Mouse (Mus musculus) kidney, embryonic 16.5 days (tissue): ENCODE data around the gene Map4k4. TPM values are rescaled to one million over a fixed set of nuclear protein-coding genes. Genes with fewer than 3 reads are reported as not detected.

Source experiments
- ATAC-seq: fragments of 200-750 bp; cut with Nextera tagmentation; 2 replicates; pipeline ENCODE4 v1.8.0; 2017; ENCODE audit warnings: moderate TSS enrichment; ENCODE audit not compliant: low FRiP score, low TSS enrichment
- H3K27ac ChIP-seq: fragments of 300-500 bp; sonication (generic); 2 replicates; pipeline ENCODE4 v1.5.1; 2014; ENCODE audit warnings: low read length
- H3K27me3 ChIP-seq: fragments of 300-500 bp; sonication (generic); 2 replicates; pipeline ENCODE4 v1.6.1; 2014; ENCODE audit warnings: low read length, control low read depth, mixed read lengths; ENCODE audit not compliant: insufficient read depth
- H3K36me3 ChIP-seq: fragments of 300-500 bp; sonication (generic); 2 replicates; pipeline ENCODE4 v1.6.1; 2014; ENCODE audit warnings: low read length, control low read depth, mixed read lengths; ENCODE audit not compliant: insufficient read depth
- H3K4me1 ChIP-seq: fragments of 300-500 bp; sonication (generic); 2 replicates; pipeline ENCODE4 v1.6.1; 2014; ENCODE audit warnings: low read length, control low read depth, mixed read lengths; ENCODE audit not compliant: insufficient read depth
- H3K4me2 ChIP-seq: fragments of 300-500 bp; sonication (generic); replicated peaks from 2 replicates; pipeline ENCODE4 v1.6.1; 2014; ENCODE audit warnings: low read depth, low read length
- H3K4me3 ChIP-seq: fragments of 300-500 bp; sonication (generic); 2 replicates; pipeline ENCODE4 v1.5.1; 2014; ENCODE audit warnings: mild to moderate bottlenecking, low read length
- H3K9ac ChIP-seq: fragments of 300-500 bp; sonication (generic); replicated peaks from 2 replicates; pipeline ENCODE4 v1.6.1; 2014; ENCODE audit warnings: low read length
- H3K9me3 ChIP-seq: fragments of 300-500 bp; sonication (generic); 2 replicates; pipeline ENCODE4 v1.6.1; 2016; ENCODE audit warnings: low read length, control low read depth
- WGBS: fragments of 180-500 bp; shearing (Covaris S2); extraction: QIAGEN DNeasy Blood & Tissue Kit; methylation state at CpG from one replicate; pipeline ENCODE4 v1.1.7; 2014; 5-methylcytosine and 5-hydroxymethylcytosine counted together
- polyA plus RNA-seq: library from polyadenylated mRNA; unstranded; fragments of >200 nt; fragmentation: Nextera tagmentation; extraction: Ambion mirVana; gene quantifications from 2 replicates; pipeline ENCODE4 v1.2.1, GENCODE M21; 2015

Map4k4 gene
- polyA plus RNA-seq, 1 experiment from 2014 or later, result 14.3 TPM

DNA sequence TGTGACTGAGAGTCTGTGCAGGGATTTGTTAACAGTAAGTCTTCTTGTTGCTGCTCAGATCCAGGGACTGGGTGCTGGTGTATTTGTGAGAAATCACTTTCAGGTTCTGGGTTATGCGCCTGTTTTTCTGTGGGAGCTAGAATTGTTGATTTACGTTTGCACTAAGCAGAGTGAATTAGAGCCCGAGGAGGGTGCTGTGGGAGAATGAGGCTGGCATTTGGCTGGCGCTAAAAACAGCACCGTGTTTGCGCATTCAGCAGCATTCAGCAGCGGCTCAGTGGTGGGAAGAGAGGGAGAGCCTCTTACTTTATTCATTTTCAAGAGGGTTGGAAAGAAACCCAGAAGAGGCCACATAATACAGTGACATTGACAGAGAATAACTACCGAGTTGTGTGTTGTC is 42.2 kb downstream of the Map4k4 start:
- Histone ChIP-seq H3K27ac (no peak overlapping the region), H3K4me1 (peaks cover 58% of the 10 kb centered on the region), H3K9me3 (no peaks in the 10 kb centered on the region), H3K27me3 (no peaks in the 10 kb centered on the region), H3K9ac (no peak overlapping the region), H3K4me2 (no peak overlapping the region), H3K4me3 (no peak overlapping the region), H3K36me3 (no peaks in the 10 kb centered on the region)
- WGBS, result 24% methylated on average over 8 of the region's 8 CpGs
- no peak for ATAC-seq

- no peak overlapping the region for H3K27ac ChIP-seq
- 47% methylated on average over 5 of the region's 5 CpGs for WGBS
- no peaks in the 10 kb centered on the region for H3K27me3 ChIP-seq
- no peaks in the 10 kb centered on the region for H3K36me3 ChIP-seq
- H3K9me3 ChIP-seq, result no peaks in the 10 kb centered on the region
- 0 out of 2 replicates have a peak, but pooled peaks have one; percentile 22 for ATAC-seq
- H3K4me3 ChIP-seq, result no peak overlapping the region
- H3K9ac ChIP-seq, result no peak overlapping the region
- no peak overlapping the region for H3K4me2 ChIP-seq
- peaks cover 64% of the 10 kb centered on the region for H3K4me1 ChIP-seq
These were observed 43.7 kb downstream of the Map4k4 start for GRCm38 (mm10) chr1:39944306-39944971.

- no peaks in the 10 kb centered on the region for H3K36me3 ChIP-seq
- no peak overlapping the region for H3K27ac ChIP-seq
- H3K4me3 ChIP-seq, result no peak overlapping the region
- H3K4me1 ChIP-seq, result peaks cover 69% of the 10 kb centered on the region
- no peak overlapping the region for H3K9ac ChIP-seq
- H3K9me3 ChIP-seq, result no peaks in the 10 kb centered on the region
- H3K27me3 ChIP-seq, result no peaks in the 10 kb centered on the region
- ATAC-seq, result no peak
- no peak overlapping the region for H3K4me2 ChIP-seq
- WGBS, result 46% methylated on average over 4 of the region's 4 CpGs
These were observed 44.2 kb downstream of the Map4k4 start for GRCm38 (mm10) chr1:39944972-39945323.

GRCm38 (mm10) chr1:39946391-39946790 is 45.7 kb downstream of the Map4k4 start:
- Histone ChIP-seq H3K4me1 (peaks cover 72% of the 10 kb centered on the region), H3K4me2 (no peak overlapping the region), H3K27me3 (no peaks in the 10 kb centered on the region), H3K4me3 (no peak overlapping the region), H3K9me3 (no peaks in the 10 kb centered on the region), H3K36me3 (no peaks in the 10 kb centered on the region), H3K9ac (no peak overlapping the region), H3K27ac (no peak overlapping the region)
- 72% methylated on average over 4 of the region's 4 CpGs for WGBS
- no peak for ATAC-seq

GRCm38 (mm10) chr1:39947179-39947578 is 46.5 kb downstream of the Map4k4 start:
- Histone ChIP-seq H3K4me3 (no peak overlapping the region), H3K9ac (no peak overlapping the region), H3K27ac (no peak overlapping the region), H3K36me3 (no peaks in the 10 kb centered on the region), H3K4me1 (peaks cover 71% of the 10 kb centered on the region), H3K4me2 (no peak overlapping the region), H3K9me3 (no peaks in the 10 kb centered on the region), H3K27me3 (no peaks in the 10 kb centered on the region)
- no peak for ATAC-seq
- 67% methylated on average over 6 of the region's 6 CpGs for WGBS

- Histone ChIP-seq H3K4me2 (no peak overlapping the region), H3K4me3 (no peak overlapping the region), H3K9me3 (no peaks in the 10 kb centered on the region), H3K9ac (no peak overlapping the region), H3K27me3 (no peaks in the 10 kb centered on the region), H3K4me1 (peaks cover 70% of the 10 kb centered on the region), H3K27ac (no peak overlapping the region), H3K36me3 (no peaks in the 10 kb centered on the region)
- WGBS, result 59% methylated on average over 6 of the region's 6 CpGs
- no peak for ATAC-seq
These were observed 47.1 kb downstream of the Map4k4 start for GRCm38 (mm10) chr1:39947701-39948359.

DNA sequence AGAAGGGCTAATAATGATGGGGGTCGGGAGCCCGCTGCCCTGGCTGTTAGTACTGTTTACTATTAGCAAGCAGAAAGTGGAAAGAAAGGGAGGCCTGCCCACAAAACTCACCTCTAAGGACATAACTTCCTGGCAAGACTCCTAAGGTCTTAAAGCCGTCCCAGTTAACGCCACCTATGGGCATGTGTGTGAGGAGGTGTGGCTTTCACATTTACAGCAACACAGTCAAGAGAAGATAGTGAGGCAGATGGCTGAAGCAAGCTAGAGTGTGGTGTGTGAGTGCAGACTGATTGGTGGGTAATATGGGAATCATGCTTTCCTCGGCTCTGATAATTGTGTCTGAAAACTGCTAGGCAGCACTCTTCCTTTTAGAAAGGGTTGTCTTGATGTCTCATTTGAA is 48.5 kb downstream of the Map4k4 start:
- no peaks in the 10 kb centered on the region for H3K9me3 ChIP-seq
- H3K4me2 ChIP-seq, result no peak overlapping the region
- H3K4me1 ChIP-seq, result peaks cover 68% of the 10 kb centered on the region
- 25% methylated on average over 5 of the region's 5 CpGs for WGBS
- peak overlapping the region; percentile 25; the same call in 1 of the 2 replicates for H3K27ac ChIP-seq
- no peak for ATAC-seq
- no peaks in the 10 kb centered on the region for H3K36me3 ChIP-seq
- no peak overlapping the region for H3K9ac ChIP-seq
- H3K4me3 ChIP-seq, result no peak overlapping the region
- no peaks in the 10 kb centered on the region for H3K27me3 ChIP-seq

DNA sequence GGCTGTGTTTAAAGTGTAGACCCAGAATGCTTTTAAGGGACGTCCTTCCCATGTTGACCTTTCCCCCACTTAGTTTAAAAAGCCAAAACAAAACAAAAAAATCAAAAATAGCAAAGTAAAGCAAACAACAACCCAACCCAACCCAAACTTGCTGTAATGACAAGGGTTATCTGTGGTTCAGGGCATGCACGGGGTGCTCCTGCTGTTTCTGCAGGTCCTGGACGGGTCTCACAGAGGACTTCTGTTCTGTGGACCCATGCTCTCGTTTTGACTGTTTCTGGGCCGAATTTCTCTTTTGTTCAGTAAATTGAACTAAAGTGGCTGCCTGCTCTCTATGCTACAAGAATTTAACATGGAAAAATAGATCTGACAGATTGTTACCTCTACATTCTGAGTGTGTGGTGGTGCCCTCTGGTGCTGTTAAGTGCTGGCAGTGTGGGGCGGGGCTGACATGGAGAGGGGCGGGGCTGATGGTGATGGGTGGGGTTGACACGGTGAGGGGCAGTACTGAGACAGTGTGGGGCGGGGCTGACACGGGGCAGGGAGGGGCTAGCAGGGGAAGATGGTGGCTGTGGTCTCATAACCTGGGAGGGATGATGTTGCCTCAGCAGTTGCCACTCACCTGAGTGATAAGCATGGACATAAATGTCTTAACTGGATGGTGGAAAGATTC is 49.2 kb downstream of the Map4k4 start:
- Histone ChIP-seq H3K9ac (no peak overlapping the region), H3K4me1 (peaks cover 61% of the 10 kb centered on the region), H3K4me3 (no peak overlapping the region), H3K27ac (no peak overlapping the region), H3K36me3 (no peaks in the 10 kb centered on the region), H3K27me3 (no peaks in the 10 kb centered on the region), H3K4me2 (no peak overlapping the region), H3K9me3 (no peaks in the 10 kb centered on the region)
- peak; percentile 64; the same call in 1 of the 2 replicates for ATAC-seq
- WGBS, result 39% methylated on average over 10 of the region's 10 CpGs

- peaks cover 61% of the 10 kb centered on the region for H3K4me1 ChIP-seq
- H3K27ac ChIP-seq, result no peak overlapping the region
- no peak overlapping the region for H3K4me3 ChIP-seq
- no peak for ATAC-seq
- H3K4me2 ChIP-seq, result no peak overlapping the region
- no peaks in the 10 kb centered on the region for H3K27me3 ChIP-seq
- H3K9ac ChIP-seq, result no peak overlapping the region
- H3K36me3 ChIP-seq, result no peaks in the 10 kb centered on the region
- no peaks in the 10 kb centered on the region for H3K9me3 ChIP-seq
- 59% methylated on average over 3 of the region's 3 CpGs for WGBS
These were observed 49.9 kb downstream of the Map4k4 start for GRCm38 (mm10) chr1:39950590-39950989.

DNA sequence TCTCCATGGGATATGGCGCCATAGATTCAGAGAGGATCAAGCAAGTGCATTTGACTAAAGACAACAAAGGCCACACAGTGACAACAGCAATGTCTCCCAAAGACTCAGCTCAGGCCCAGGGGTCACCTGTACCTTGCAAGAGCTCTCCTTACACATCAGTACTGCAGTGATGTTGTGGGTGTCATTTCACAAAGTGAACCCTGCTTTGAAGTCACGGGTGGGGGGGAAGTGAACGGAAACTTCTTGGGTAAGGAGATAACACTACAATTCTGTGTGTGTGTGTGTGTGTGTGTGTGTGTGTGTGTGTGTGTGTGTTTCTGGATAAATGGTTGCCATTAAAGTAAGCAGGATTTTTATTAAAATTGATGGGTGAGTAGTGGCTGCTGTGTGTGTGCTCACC is 53.9 kb downstream of the Map4k4 start:
- H3K4me3 ChIP-seq, result no peak overlapping the region
- peaks cover 45% of the 10 kb centered on the region for H3K4me1 ChIP-seq
- no peak overlapping the region for H3K27ac ChIP-seq
- ATAC-seq, result no peak
- H3K9me3 ChIP-seq, result no peaks in the 10 kb centered on the region
- H3K9ac ChIP-seq, result no peak overlapping the region
- no peak overlapping the region for H3K4me2 ChIP-seq
- 77% methylated on average over 3 of the region's 3 CpGs for WGBS
- no peaks in the 10 kb centered on the region for H3K27me3 ChIP-seq
- no peaks in the 10 kb centered on the region for H3K36me3 ChIP-seq
